Mouse (Mus musculus): ENCODE data around the gene Ccdc183. TPM values are rescaled to one million over a fixed set of nuclear protein-coding genes. Genes with fewer than 3 reads are reported as not detected.

Ccdc183 gene
- total RNA-seq, 2 experiments from 2014 or later: not detected

GRCm38 (mm10) chr2:25573068-25573467, 44.4 kb downstream of the Ccdc183 start:
- TF ChIP-seq CTCF (IDR thresholded peaks at IDR 0.05): no peak
- no peak overlapping the region for H3K4me3 ChIP-seq
- no peak overlapping the region for H3K27ac ChIP-seq
- no peak for DNase-seq
- intact Hi-C loops (cut with DNase I): no loop called here

- TF ChIP-seq CTCF (IDR thresholded peaks at IDR 0.05): no peak
- DNase-seq: no peak
- intact Hi-C loops (cut with DNase I): no loop called here
- Histone ChIP-seq H3K4me3 (no peak overlapping the region), H3K27ac (no peak overlapping the region)
These were observed 46.3 kb downstream of the Ccdc183 start for GRCm38 (mm10) chr2:25571221-25571620.

- DNase-seq: no peak
- no peak overlapping the region for H3K27ac ChIP-seq
- TF ChIP-seq CTCF (IDR thresholded peaks at IDR 0.05): no peak
- intact Hi-C loops (cut with DNase I): no loop called here
- no peak overlapping the region for H3K4me3 ChIP-seq
These were observed 48.2 kb downstream of the Ccdc183 start for GRCm38 (mm10) chr2:25569323-25569722.

GRCm38 (mm10) chr2:25568473-25569019, 48.9 kb downstream of the Ccdc183 start:
- intact Hi-C loops (cut with DNase I): no loop called here
- Histone ChIP-seq H3K4me3 (no peak overlapping the region), H3K27ac (no peak overlapping the region)
- no peak for TF ChIP-seq CTCF (IDR thresholded peaks at IDR 0.05)
- DNase-seq: no peak

- Histone ChIP-seq H3K4me3 (no peak overlapping the region), H3K27ac (no peak overlapping the region)
- intact Hi-C loops (cut with DNase I): no loop called here
- no peak for DNase-seq
- no peak; the same call in 1 of the 2 replicates for TF ChIP-seq CTCF (IDR thresholded peaks at IDR 0.05)
These were observed 50.9 kb downstream of the Ccdc183 start for GRCm38 (mm10) chr2:25566558-25566957.

- H3K27ac ChIP-seq: no peak overlapping the region
- DNase-seq: no peak
- intact Hi-C loops (cut with DNase I): no loop called here
- H3K4me3 ChIP-seq: no peak overlapping the region
- TF ChIP-seq CTCF (IDR thresholded peaks at IDR 0.05): no peak
These were observed 51.7 kb downstream of the Ccdc183 start for GRCm38 (mm10) chr2:25565741-25566140.

GRCm38 (mm10) chr2:25561946-25562345, 55.5 kb downstream of the Ccdc183 start:
- no peak overlapping the region for H3K27ac ChIP-seq
- H3K4me3 ChIP-seq: no peak overlapping the region
- TF ChIP-seq CTCF (IDR thresholded peaks at IDR 0.05): no peak
- intact Hi-C loops (cut with DNase I): no loop called here
- no peak for DNase-seq

GRCm38 (mm10) chr2:25560551-25560950, 56.9 kb downstream of the Ccdc183 start:
- intact Hi-C loops (cut with DNase I): no loop called here

GRCm38 (mm10) chr2:25558774-25559173, 58.7 kb downstream of the Ccdc183 start:
- Histone ChIP-seq H3K27ac (peak overlapping the region; percentile 97), H3K4me3 (peak overlapping the region; percentile 99)
- DNase-seq: peak; percentile 11
- intact Hi-C loops (cut with DNase I): no loop called here
- no peak for TF ChIP-seq CTCF (IDR thresholded peaks at IDR 0.05)

More at GRCm38 (mm10) chr2:25560551-25560950, 56.9 kb downstream of the Ccdc183 start:
- H3K4me3 ChIP-seq: no peak overlapping the region
- DNase-seq: no peak
- TF ChIP-seq CTCF (IDR thresholded peaks at IDR 0.05): no peak
- H3K27ac ChIP-seq: no peak overlapping the region

Other genes starting within 250 kb of the Ccdc183 start
- gene Sapcd2, start 245.4 kb downstream of the Ccdc183 start, total RNA-seq (2021): not detected
- 1 to 10 TPM; 6.5 to 8.8 TPM for gene Entpd2, start 221.8 kb downstream of the Ccdc183 start, total RNA-seq (2021)
- gene Npdc1, start 218.3 kb downstream of the Ccdc183 start, total RNA-seq (2021): 10 to 100 TPM; 14.9 to 16.9 TPM
- not detected for gene Fut7, start 194.4 kb downstream of the Ccdc183 start, total RNA-seq (2021)
- gene Abca2, start 189.0 kb downstream of the Ccdc183 start, total RNA-seq (2021): 10 to 100 TPM; 15.1 to 15.3 TPM
- 1 to 10 TPM in 1 of 2 experiments, under 1 TPM in 1; 0.31 to 1.1 TPM for gene Clic3, start 160.8 kb downstream of the Ccdc183 start, total RNA-seq (2021)
- gene Paxx, start 156.6 kb downstream of the Ccdc183 start, total RNA-seq (2021): 10 to 100 TPM; 13.6 to 14.4 TPM
- not detected for gene Ptgds, start 147.6 kb downstream of the Ccdc183 start, total RNA-seq (2021)
- gene Lcn12, start 123.8 kb downstream of the Ccdc183 start, total RNA-seq (2021): not detected
- 10 to 100 TPM; 76.9 to 88.4 TPM for gene Fbxw5, start 116.9 kb downstream of the Ccdc183 start, total RNA-seq (2021)
- 1 to 10 TPM; 1.1 to 1.6 TPM for gene C8g, start 116.0 kb downstream of the Ccdc183 start, total RNA-seq (2021)
- gene Traf2, start 70.7 kb downstream of the Ccdc183 start, total RNA-seq (2021): 10 to 100 TPM; 12.4 to 13.1 TPM
- 100 to 1,000 TPM; 152 to 179 TPM for gene Edf1, start 59.8 kb downstream of the Ccdc183 start, total RNA-seq (2021)
- gene Mamdc4, start 42.8 kb downstream of the Ccdc183 start, total RNA-seq (2021): 1 to 10 TPM; 1.6 to 4.0 TPM
- gene Phpt1, start 42.5 kb downstream of the Ccdc183 start, total RNA-seq (2021): 10 to 100 TPM; 52.7 to 64.7 TPM
- gene Ajm1, start 35.9 kb downstream of the Ccdc183 start, total RNA-seq (2021): not detected
- 10 to 100 TPM; 85.6 to 95.2 TPM for gene Rabl6, start 9.2 kb downstream of the Ccdc183 start, total RNA-seq (2021)
- 10 to 100 TPM; 14.9 to 15.1 TPM for gene Tmem141, start 4.3 kb upstream of the Ccdc183 start, total RNA-seq (2021)
- 1 to 10 TPM; 1.8 to 5.3 TPM for gene Fcna, start 10.4 kb upstream of the Ccdc183 start, total RNA-seq (2021)
- gene Lcn8, start 35.4 kb upstream of the Ccdc183 start, total RNA-seq (2021): 1 to 10 TPM; 3.3 to 5.1 TPM
- not detected for gene Lcn5, start 40.3 kb upstream of the Ccdc183 start, total RNA-seq (2021)
- not detected for gene Lcn6, start 59.1 kb upstream of the Ccdc183 start, total RNA-seq (2021)
- gene Lcn10, start 65.0 kb upstream of the Ccdc183 start, total RNA-seq (2021): not detected
- gene Obp2a, start 82.4 kb upstream of the Ccdc183 start, total RNA-seq (2021): not detected
- gene Bmyc, start 89.1 kb upstream of the Ccdc183 start, total RNA-seq (2021): 10 to 100 TPM; 11.4 to 13.1 TPM
- gene Obp2b, start 119.3 kb upstream of the Ccdc183 start, total RNA-seq (2021): not detected
- gene Lcn3, start 147.9 kb upstream of the Ccdc183 start, total RNA-seq (2021): not detected
- gene Lcn11, start 159.3 kb upstream of the Ccdc183 start, total RNA-seq (2021): not detected
- gene Gm13539, start 164.6 kb upstream of the Ccdc183 start, total RNA-seq (2021): not detected
- not detected for gene Glt6d1, start 198.2 kb upstream of the Ccdc183 start, total RNA-seq (2021)
- gene Lcn9, start 205.5 kb upstream of the Ccdc183 start, total RNA-seq (2021): not detected
- gene Sohlh1, start 229.6 kb upstream of the Ccdc183 start, total RNA-seq (2021): not detected
- gene Kcnt1, start 246.1 kb upstream of the Ccdc183 start, total RNA-seq (2021): under 1 TPM in 1 of 2 experiments, not detected in 1; 0.05 TPM

All from gastrocnemius, adult 2 months (tissue).